Mouse (Mus musculus): ENCODE results near the gene Fryl. TPM values are rescaled to one million over a fixed set of nuclear protein-coding genes. Genes with fewer than 3 reads are reported as not detected.

The Fryl gene
- polyA plus RNA-seq, 1 experiment from 2014 or later, result 40.0 TPM

DNA sequence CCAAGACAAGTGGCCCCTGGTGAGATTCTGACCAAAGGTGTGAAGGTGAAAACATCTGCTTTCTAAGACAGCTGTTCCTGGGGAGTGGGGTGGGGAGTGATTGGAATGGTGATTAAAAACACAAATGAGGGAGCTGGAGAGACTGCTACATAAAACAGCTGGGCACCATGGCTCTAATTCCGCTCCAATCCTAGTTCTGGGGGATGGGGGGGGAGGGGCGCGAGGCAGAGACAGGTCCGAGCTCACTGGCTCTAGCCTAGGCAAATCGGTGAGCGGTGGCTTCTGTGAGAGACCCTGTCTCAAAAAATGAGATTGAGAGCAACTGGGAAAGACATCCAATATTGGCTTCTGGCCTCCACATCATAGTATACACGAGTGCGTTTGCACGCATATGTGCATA lies 24.2 kb downstream of the Fryl start:
- H3K4me3 ChIP-seq (ENCODE audit: low read depth, low read length), result no peak overlapping the region
- no peaks in the 10 kb centered on the region for H3K27me3 ChIP-seq (ENCODE audit: control insufficient read depth, insufficient read depth, low read depth, low read length)
- no peak overlapping the region for H3K27ac ChIP-seq (ENCODE audit: low read length)
- no peak overlapping the region for H3K4me2 ChIP-seq (ENCODE audit: low read length)
- peaks cover 15% of the 10 kb centered on the region for H3K4me1 ChIP-seq (ENCODE audit: control insufficient read depth, insufficient read depth, low read length)
- ATAC-seq, result no peak
- H3K9ac ChIP-seq (ENCODE audit: low read depth, low read length), result no peak overlapping the region
- H3K36me3 ChIP-seq (ENCODE audit: control insufficient read depth, insufficient read depth, low read length), result no peaks in the 10 kb centered on the region
- no peaks in the 10 kb centered on the region for H3K9me3 ChIP-seq (replicated peaks; ENCODE audit: control insufficient read depth, low read length, poor library complexity, severe bottlenecking)
- 27% methylated on average over 9 of the region's 9 CpGs for WGBS

DNA sequence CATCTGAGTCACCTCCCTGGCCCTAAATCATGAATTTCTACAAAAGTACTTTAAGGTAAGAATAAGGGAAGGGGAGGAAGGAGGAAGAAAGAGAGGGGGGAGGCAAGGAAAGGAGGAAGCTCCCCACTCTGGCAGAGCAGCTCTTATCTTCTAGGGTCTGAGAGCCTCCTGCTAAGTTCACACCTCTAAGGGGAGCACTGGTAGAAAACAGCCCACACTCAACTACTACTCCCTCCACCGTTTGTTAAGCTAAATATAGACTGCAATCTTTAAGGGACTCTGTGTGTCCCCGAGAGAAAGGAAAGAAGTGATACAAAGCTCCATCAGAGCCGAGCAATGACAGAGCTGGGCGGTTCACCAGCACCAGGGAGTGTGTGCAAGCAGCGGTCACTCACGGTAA lies 24.6 kb downstream of the Fryl start:
- Histone ChIP-seq H3K4me3 (ENCODE audit: low read depth, low read length) (no peak overlapping the region), H3K27ac (ENCODE audit: low read length) (no peak overlapping the region), H3K36me3 (ENCODE audit: control insufficient read depth, insufficient read depth, low read length) (no peaks in the 10 kb centered on the region), H3K4me1 (ENCODE audit: control insufficient read depth, insufficient read depth, low read length) (peaks cover 15% of the 10 kb centered on the region), H3K9ac (ENCODE audit: low read depth, low read length) (no peak overlapping the region), H3K9me3 (replicated peaks; ENCODE audit: control insufficient read depth, low read length, poor library complexity, severe bottlenecking) (no peaks in the 10 kb centered on the region), H3K4me2 (ENCODE audit: low read length) (no peak overlapping the region), H3K27me3 (ENCODE audit: control insufficient read depth, insufficient read depth, low read depth, low read length) (no peaks in the 10 kb centered on the region)
- WGBS, result 16% methylated on average over 6 of the region's 6 CpGs
- ATAC-seq, result no peak

DNA sequence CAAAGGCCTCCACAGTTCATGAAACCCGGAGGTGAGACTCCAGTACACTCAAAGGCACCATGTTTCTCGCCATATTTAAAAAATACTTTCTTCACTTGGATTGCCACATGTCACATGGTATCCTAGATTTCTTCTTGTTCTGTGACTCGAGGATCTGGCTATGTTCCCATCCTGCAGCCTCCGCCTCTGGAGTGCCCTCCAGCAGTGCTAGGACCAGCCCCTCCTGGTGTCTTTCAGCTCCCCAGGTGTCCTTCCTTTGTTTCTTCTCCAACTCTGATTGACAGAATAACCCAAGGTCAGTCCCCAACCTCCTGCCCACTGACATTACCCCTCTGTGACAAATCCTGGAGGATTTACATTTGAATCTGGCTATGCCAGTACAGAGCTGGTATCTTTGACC lies 26.2 kb downstream of the Fryl start:
- H3K4me3 ChIP-seq (ENCODE audit: low read depth, low read length), result no peak overlapping the region
- 44% methylated on average over 4 of the region's 4 CpGs for WGBS
- no peak overlapping the region for H3K27ac ChIP-seq (ENCODE audit: low read length)
- no peaks in the 10 kb centered on the region for H3K27me3 ChIP-seq (ENCODE audit: control insufficient read depth, insufficient read depth, low read depth, low read length)
- H3K9me3 ChIP-seq (replicated peaks; ENCODE audit: control insufficient read depth, low read length, poor library complexity, severe bottlenecking), result no peaks in the 10 kb centered on the region
- H3K9ac ChIP-seq (ENCODE audit: low read depth, low read length), result no peak overlapping the region
- H3K4me2 ChIP-seq (ENCODE audit: low read length), result no peak overlapping the region
- ATAC-seq, result no peak
- H3K36me3 ChIP-seq (ENCODE audit: control insufficient read depth, insufficient read depth, low read length), result no peaks in the 10 kb centered on the region
- H3K4me1 ChIP-seq (ENCODE audit: control insufficient read depth, insufficient read depth, low read length), result peaks cover 15% of the 10 kb centered on the region

DNA sequence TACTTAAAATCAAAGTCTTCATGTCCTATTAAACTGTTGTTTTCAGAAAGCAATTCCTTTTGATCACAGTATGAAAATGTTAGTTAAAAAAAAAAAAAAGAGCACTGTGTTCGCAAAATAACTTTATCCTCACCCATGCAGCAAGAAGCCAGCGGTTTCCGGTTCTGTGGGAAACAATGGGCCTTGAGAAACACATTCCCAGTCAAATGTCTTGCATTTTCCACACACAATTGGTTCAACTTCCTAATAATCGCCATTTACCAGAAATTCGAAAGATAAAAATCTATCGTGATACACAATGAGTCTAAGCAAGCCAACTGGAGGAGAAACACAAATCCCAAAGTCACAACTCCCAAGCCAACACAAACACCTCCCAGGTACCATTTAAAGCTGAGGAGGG lies 27.0 kb downstream of the Fryl start:
- Histone ChIP-seq H3K9ac (ENCODE audit: low read depth, low read length) (no peak overlapping the region), H3K27ac (ENCODE audit: low read length) (no peak overlapping the region), H3K4me3 (ENCODE audit: low read depth, low read length) (no peak overlapping the region), H3K36me3 (ENCODE audit: control insufficient read depth, insufficient read depth, low read length) (no peaks in the 10 kb centered on the region), H3K27me3 (ENCODE audit: control insufficient read depth, insufficient read depth, low read depth, low read length) (no peaks in the 10 kb centered on the region), H3K4me2 (ENCODE audit: low read length) (no peak overlapping the region), H3K4me1 (ENCODE audit: control insufficient read depth, insufficient read depth, low read length) (peaks cover 15% of the 10 kb centered on the region), H3K9me3 (replicated peaks; ENCODE audit: control insufficient read depth, low read length, poor library complexity, severe bottlenecking) (no peaks in the 10 kb centered on the region)
- 88% methylated on average over 6 of the region's 6 CpGs for WGBS
- no peak for ATAC-seq

DNA sequence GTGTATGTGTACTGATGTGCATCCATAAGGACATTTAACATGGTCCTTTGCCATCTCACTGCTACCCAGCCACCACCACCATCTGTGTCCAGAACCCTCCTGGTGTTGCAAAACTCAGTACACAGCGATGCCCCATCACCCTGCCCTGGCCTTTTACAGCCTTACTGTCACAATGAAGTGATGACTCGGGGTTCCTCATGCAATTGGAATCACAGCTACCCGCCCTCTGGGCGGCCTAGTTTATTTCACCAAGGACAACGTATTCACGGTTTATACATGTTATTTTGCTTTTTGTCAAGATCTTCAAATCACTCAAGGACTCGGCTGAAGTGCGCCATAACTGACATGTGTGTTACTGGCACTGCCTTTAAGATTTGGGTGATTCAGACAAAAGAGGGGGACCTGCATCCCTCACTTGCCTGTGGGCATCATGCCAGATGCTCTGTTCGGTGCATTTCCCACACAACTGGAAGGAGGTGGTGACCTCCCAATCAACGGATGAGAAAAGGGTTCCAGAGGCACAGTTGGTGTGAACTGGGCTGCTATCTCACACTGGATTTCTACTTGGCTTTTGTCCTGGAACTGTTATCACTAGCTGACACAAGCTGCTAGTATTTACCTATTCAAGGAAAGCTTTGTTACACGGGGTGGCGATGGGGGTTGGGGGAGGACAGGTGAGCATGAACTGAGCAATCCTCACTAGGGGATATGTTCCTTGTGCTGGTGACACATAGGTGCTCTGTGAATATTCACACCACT lies 27.9 kb downstream of the Fryl start:
- 74% methylated on average over 12 of the region's 12 CpGs for WGBS
- H3K9me3 ChIP-seq (replicated peaks; ENCODE audit: control insufficient read depth, low read length, poor library complexity, severe bottlenecking), result no peaks in the 10 kb centered on the region
- no peaks in the 10 kb centered on the region for H3K36me3 ChIP-seq (ENCODE audit: control insufficient read depth, insufficient read depth, low read length)
- H3K27ac ChIP-seq (ENCODE audit: low read length), result no peak overlapping the region; the same call in 1 of the 2 replicates
- no peak overlapping the region for H3K4me3 ChIP-seq (ENCODE audit: low read depth, low read length)
- H3K27me3 ChIP-seq (ENCODE audit: control insufficient read depth, insufficient read depth, low read depth, low read length), result no peaks in the 10 kb centered on the region
- no peak overlapping the region for H3K4me2 ChIP-seq (ENCODE audit: low read length)
- peaks cover 14% of the 10 kb centered on the region for H3K4me1 ChIP-seq (ENCODE audit: control insufficient read depth, insufficient read depth, low read length)
- no peak for ATAC-seq
- H3K9ac ChIP-seq (ENCODE audit: low read depth, low read length), result no peak overlapping the region

DNA sequence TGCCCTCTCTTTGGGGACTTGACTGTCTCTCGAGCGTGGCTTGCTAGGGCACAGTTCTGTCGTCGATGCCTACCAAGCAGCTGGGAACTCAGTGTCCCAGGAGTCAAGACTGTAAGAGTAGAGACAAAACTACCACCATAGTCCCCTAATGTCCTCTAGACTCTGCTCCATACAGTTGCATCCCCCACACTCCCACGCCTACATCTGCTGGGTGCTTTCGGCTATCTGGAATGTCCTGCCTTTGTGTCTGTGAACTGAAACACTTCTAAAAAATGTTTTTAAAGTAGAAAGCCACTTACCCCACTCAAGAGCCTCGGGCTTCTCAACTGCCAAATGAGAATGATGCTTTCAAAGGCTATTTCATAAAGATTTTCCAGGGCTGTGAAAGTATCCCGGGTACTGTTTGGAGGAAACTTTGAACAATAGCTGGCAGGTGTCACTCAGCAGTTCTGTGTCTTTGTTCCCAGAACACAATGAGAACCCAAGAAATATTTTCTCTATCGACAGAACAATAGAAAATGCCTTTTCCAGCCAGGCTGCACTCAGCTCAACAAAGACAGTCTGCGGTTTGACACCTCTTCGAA lies 28.8 kb downstream of the Fryl start:
- H3K4me2 ChIP-seq (ENCODE audit: low read length), result no peak overlapping the region
- no peaks in the 10 kb centered on the region for H3K36me3 ChIP-seq (ENCODE audit: control insufficient read depth, insufficient read depth, low read length)
- H3K9ac ChIP-seq (ENCODE audit: low read depth, low read length), result no peak overlapping the region
- H3K4me3 ChIP-seq (ENCODE audit: low read depth, low read length), result no peak overlapping the region
- H3K4me1 ChIP-seq (ENCODE audit: control insufficient read depth, insufficient read depth, low read length), result peaks cover 10% of the 10 kb centered on the region
- no peaks in the 10 kb centered on the region for H3K9me3 ChIP-seq (replicated peaks; ENCODE audit: control insufficient read depth, low read length, poor library complexity, severe bottlenecking)
- WGBS, result 46% methylated on average over 11 of the region's 11 CpGs
- no peak for ATAC-seq
- H3K27ac ChIP-seq (ENCODE audit: low read length), result no peak overlapping the region
- H3K27me3 ChIP-seq (ENCODE audit: control insufficient read depth, insufficient read depth, low read depth, low read length), result no peaks in the 10 kb centered on the region

DNA sequence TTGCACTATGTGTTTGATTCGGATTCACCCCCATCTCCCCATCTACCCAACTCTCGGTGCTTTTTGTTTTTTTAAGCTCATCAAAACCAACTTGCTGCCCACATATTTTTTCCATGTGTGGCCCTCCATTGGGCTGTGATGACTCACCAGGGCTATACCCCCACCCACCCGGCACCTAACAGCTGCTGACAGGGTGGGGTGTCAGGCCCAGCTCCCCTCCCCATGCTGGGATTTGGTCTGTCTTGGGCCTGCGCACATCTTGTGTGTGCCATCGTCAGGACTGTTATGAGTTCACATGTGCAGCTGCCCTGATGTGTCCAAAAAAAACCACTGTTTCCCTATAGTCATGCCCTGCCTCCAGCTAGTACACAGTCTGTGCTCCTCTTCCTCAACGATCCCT lies 33.4 kb downstream of the Fryl start:
- Histone ChIP-seq H3K4me3 (ENCODE audit: low read depth, low read length) (no peak overlapping the region), H3K9me3 (replicated peaks; ENCODE audit: control insufficient read depth, low read length, poor library complexity, severe bottlenecking) (no peaks in the 10 kb centered on the region), H3K4me1 (ENCODE audit: control insufficient read depth, insufficient read depth, low read length) (0 out of 2 replicates have a peak, but pooled peaks cover 3% of the 10 kb centered on the region), H3K4me2 (ENCODE audit: low read length) (no peak overlapping the region), H3K27ac (ENCODE audit: low read length) (no peak overlapping the region), H3K9ac (ENCODE audit: low read depth, low read length) (no peak overlapping the region), H3K36me3 (ENCODE audit: control insufficient read depth, insufficient read depth, low read length) (no peaks in the 10 kb centered on the region), H3K27me3 (ENCODE audit: control insufficient read depth, insufficient read depth, low read depth, low read length) (no peaks in the 10 kb centered on the region)
- WGBS, result 77% methylated on average over 6 of the region's 6 CpGs
- ATAC-seq, result no peak

DNA sequence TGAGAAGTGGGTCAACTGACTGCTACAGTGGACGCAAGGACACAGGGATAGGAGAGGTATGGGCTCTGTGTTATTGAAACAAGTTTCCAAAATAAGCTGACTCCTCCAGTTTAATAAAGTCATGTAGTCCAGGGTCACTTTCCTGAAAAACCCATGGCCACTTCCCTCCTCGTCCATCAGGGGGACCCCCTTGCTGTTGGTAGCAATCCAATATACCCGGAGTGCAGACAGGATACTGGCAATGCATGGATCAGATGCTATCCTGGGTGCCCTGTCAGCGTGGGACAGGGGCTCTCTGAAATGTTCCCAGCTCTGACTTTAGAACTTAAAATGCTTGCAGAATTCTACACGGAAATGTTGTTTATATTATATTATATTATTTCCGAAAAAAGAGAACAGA lies 34.0 kb downstream of the Fryl start:
- no peaks in the 10 kb centered on the region for H3K9me3 ChIP-seq (replicated peaks; ENCODE audit: control insufficient read depth, low read length, poor library complexity, severe bottlenecking)
- ATAC-seq, result no peak
- no peak overlapping the region for H3K27ac ChIP-seq (ENCODE audit: low read length)
- no peak overlapping the region for H3K4me2 ChIP-seq (ENCODE audit: low read length)
- no peaks in the 10 kb centered on the region for H3K27me3 ChIP-seq (ENCODE audit: control insufficient read depth, insufficient read depth, low read depth, low read length)
- H3K36me3 ChIP-seq (ENCODE audit: control insufficient read depth, insufficient read depth, low read length), result no peaks in the 10 kb centered on the region
- no peak overlapping the region for H3K9ac ChIP-seq (ENCODE audit: low read depth, low read length)
- H3K4me1 ChIP-seq (ENCODE audit: control insufficient read depth, insufficient read depth, low read length), result no peaks in the 10 kb centered on the region
- 50% methylated on average over 6 of the region's 6 CpGs for WGBS
- no peak overlapping the region for H3K4me3 ChIP-seq (ENCODE audit: low read depth, low read length)

DNA sequence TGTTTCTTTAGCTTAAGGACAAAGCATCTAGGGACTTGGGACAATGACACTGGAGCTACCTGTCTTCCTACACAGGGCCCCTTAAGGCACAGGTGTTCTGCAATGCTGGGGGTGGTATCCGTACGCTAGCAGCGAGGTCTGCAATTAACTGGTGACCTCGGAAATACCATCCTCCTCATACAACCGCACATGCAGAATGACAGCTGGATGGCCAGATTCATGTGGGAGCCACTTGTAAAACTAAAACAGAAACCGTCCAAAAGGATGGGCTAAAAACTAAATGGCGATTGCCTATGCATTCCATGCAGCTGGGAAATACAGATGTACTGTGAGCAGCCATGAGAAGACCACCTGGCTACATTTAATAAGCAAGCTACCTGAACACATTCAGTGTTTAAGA lies 34.6 kb downstream of the Fryl start:
- no peak overlapping the region for H3K4me2 ChIP-seq (ENCODE audit: low read length)
- H3K9ac ChIP-seq (ENCODE audit: low read depth, low read length), result no peak overlapping the region
- H3K36me3 ChIP-seq (ENCODE audit: control insufficient read depth, insufficient read depth, low read length), result no peaks in the 10 kb centered on the region
- H3K27me3 ChIP-seq (ENCODE audit: control insufficient read depth, insufficient read depth, low read depth, low read length), result no peaks in the 10 kb centered on the region
- no peak for ATAC-seq
- 89% methylated on average over 7 of the region's 7 CpGs for WGBS
- no peak overlapping the region for H3K4me3 ChIP-seq (ENCODE audit: low read depth, low read length)
- no peaks in the 10 kb centered on the region for H3K9me3 ChIP-seq (replicated peaks; ENCODE audit: control insufficient read depth, low read length, poor library complexity, severe bottlenecking)
- H3K27ac ChIP-seq (ENCODE audit: low read length), result no peak overlapping the region
- no peaks in the 10 kb centered on the region for H3K4me1 ChIP-seq (ENCODE audit: control insufficient read depth, insufficient read depth, low read length)

Data from midbrain, embryonic 16.5 days (tissue).